Mouse (Mus musculus): ENCODE measurements at regions not wholly inside any gene's neighbourhood (a gene's known extent, or its start where the extent isn't known, plus 50 kb on each side); places are given as distances from the start of the nearest gene placed in this dataset.

DNA sequence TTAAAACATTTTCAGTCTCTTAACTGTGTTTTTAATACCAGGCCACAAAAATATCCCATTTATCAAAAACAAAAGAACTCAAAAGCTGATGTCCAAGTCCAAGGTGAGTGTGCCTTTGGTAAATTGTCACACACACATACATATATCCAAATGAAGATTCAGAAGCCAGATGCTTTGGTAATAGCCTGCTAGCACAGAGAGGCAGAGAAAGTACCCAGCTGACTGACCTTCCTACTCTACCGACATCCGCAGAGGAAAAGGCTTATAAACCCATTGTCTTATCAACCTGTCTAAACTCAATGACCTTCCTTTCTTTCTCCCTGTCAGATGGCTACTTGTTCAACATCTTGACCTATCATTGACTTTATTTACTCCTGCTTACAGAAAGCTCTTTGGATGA is 158.3 kb downstream of the Drd1 start:
- no peak for DNase-seq (ENCODE audit: low read depth, low spot score)
- no peaks in the 10 kb centered on the region for H3K36me3 ChIP-seq (ENCODE audit: control insufficient read depth in 1 of 2, insufficient read depth in 2 of 2, low read length in 2 of 2)
- H3K9me3 ChIP-seq (replicated peaks; ENCODE audit: insufficient read depth, low read length) = no peaks in the 10 kb centered on the region
- no peak for TF ChIP-seq POLR2A (IDR thresholded peaks at IDR 0.05; ENCODE audit: control insufficient read depth in 1 of 2, insufficient read depth in 1 of 2, low read depth in 1 of 2, low read length in 2 of 2, poor library complexity in 1 of 2)
- no peak for TF ChIP-seq ZC3H11A (IDR thresholded peaks at IDR 0.05; ENCODE audit: low read depth, low read length)
- TF ChIP-seq NRF1 (IDR thresholded peaks at IDR 0.05; ENCODE audit: insufficient read depth, low read depth, low read length, poor library complexity, severe bottlenecking) = no peak
- no peak for TF ChIP-seq POLR2AphosphoS5 (IDR thresholded peaks at IDR 0.05; ENCODE audit: borderline replicate concordance, low read depth, low read length)
- no peak for TF ChIP-seq SIN3A (IDR thresholded peaks at IDR 0.05; ENCODE audit: low read length)
- no peak for TF ChIP-seq UBTF (IDR thresholded peaks at IDR 0.05; ENCODE audit: borderline replicate concordance, insufficient read depth, low read depth, low read length)
- no peak for TF ChIP-seq MAZ (IDR thresholded peaks at IDR 0.05; ENCODE audit: low read depth, low read length)
- TF ChIP-seq ZMIZ1 (IDR thresholded peaks at IDR 0.05; ENCODE audit: low read depth, low read length) = no peak
- TF ChIP-seq JUND (IDR thresholded peaks at IDR 0.05; ENCODE audit: low read depth, low read length) = no peak
- TF ChIP-seq TBP (IDR thresholded peaks at IDR 0.05; ENCODE audit: low read depth, low read length) = no peak
- no peak for TF ChIP-seq RCOR1 (IDR thresholded peaks at IDR 0.05; ENCODE audit: low read depth, low read length)
- TF ChIP-seq USF2 (IDR thresholded peaks at IDR 0.05; ENCODE audit: borderline replicate concordance in 1 of 2, insufficient read depth in 1 of 2, low read depth in 1 of 2, low read length in 2 of 2) = no peak
- no peaks in the 10 kb centered on the region for H3K79me2 ChIP-seq (ENCODE audit: control insufficient read depth, insufficient read depth, low read length, poor library complexity)
- H3K4me3 ChIP-seq (ENCODE audit: control insufficient read depth in 1 of 2, insufficient read depth in 1 of 2, low read depth in 2 of 2, low read length in 2 of 2) = no peak overlapping the region
- H3K27ac ChIP-seq (ENCODE audit: control insufficient read depth, low read depth, low read length) = no peak overlapping the region
- H3K9ac ChIP-seq (ENCODE audit: control insufficient read depth, low read depth, low read length, poor library complexity, severe bottlenecking) = no peak overlapping the region
- H3K27me3 ChIP-seq (ENCODE audit: control insufficient read depth in 1 of 2, insufficient read depth in 2 of 2, low read length in 2 of 2) = no peaks in the 10 kb centered on the region
- no peaks in the 10 kb centered on the region for H3K4me1 ChIP-seq (ENCODE audit: control insufficient read depth in 1 of 2, insufficient read depth in 2 of 2, low read length in 2 of 2)

DNA sequence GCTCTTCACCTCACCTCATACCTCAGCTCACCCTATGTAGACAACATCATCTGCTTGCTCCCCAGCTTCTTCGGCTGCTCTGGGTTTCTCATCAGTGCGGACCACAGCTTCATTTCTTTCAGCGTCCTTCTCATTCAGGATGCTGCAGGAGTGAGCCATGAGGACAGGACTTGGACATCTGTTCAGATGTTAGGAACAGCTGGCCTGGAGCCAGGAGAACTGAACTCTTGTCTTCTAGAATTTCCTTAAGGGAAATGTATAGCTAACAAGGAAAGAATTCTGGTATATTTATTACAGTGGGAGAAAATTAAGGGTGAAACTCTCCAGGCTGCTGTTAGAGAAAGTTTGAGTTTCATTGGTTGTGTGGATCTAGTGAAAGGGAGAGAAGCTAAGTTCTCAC is 167.1 kb downstream of the Drd1 start:
- no peak for TF ChIP-seq SMC3 (IDR thresholded peaks at IDR 0.05; ENCODE audit: low read depth, low read length)
- no peak for TF ChIP-seq KAT2A (conservative IDR thresholded peaks at IDR 0.05; ENCODE audit: low read depth, low read length)
- TF ChIP-seq POLR2A (IDR thresholded peaks at IDR 0.05; ENCODE audit: control insufficient read depth in 1 of 2, insufficient read depth in 1 of 2, low read depth in 1 of 2, low read length in 2 of 2, poor library complexity in 1 of 2) = no peak
- TF ChIP-seq MYC (IDR thresholded peaks at IDR 0.05; ENCODE audit: low read depth, low read length) = no peak
- TF ChIP-seq HCFC1 (IDR thresholded peaks at IDR 0.05; ENCODE audit: low read depth, low read length) = no peak
- TF ChIP-seq MAZ (IDR thresholded peaks at IDR 0.05; ENCODE audit: low read depth, low read length) = no peak
- TF ChIP-seq GABPA (IDR thresholded peaks at IDR 0.05; ENCODE audit: low read depth, low read length) = no peak
- TF ChIP-seq BHLHE40 (IDR thresholded peaks at IDR 0.05; ENCODE audit: borderline replicate concordance, low read depth, low read length) = no peak
- TF ChIP-seq GATA1 (IDR thresholded peaks at IDR 0.05; ENCODE audit: low read depth, low read length) = no peak
- no peak for TF ChIP-seq ZNF384 (IDR thresholded peaks at IDR 0.05; ENCODE audit: low read depth, low read length)
- TF ChIP-seq ETS1 (IDR thresholded peaks at IDR 0.05; ENCODE audit: low read depth, low read length) = no peak
- TF ChIP-seq JUND (IDR thresholded peaks at IDR 0.05; ENCODE audit: low read depth, low read length) = no peak
- no peak for TF ChIP-seq CTCF (IDR thresholded peaks at IDR 0.05 in 2 of 3, conservative IDR thresholded peaks at IDR 0.05 in 1 of 3; ENCODE audit: control insufficient read depth in 1 of 3, insufficient read depth in 1 of 3, low read depth in 2 of 3, low read length in 3 of 3, poor library complexity in 1 of 3, severe bottlenecking in 1 of 3)
- TF ChIP-seq MEF2A (IDR thresholded peaks at IDR 0.05; ENCODE audit: extremely low read depth, insufficient replicate concordance, low read depth, low read length, poor library complexity, severe bottlenecking) = no peak
- Histone ChIP-seq H3K27me3 (ENCODE audit: control insufficient read depth in 1 of 2, insufficient read depth in 2 of 2, low read length in 2 of 2) (no peaks in the 10 kb centered on the region), H3K79me2 (ENCODE audit: control insufficient read depth, insufficient read depth, low read length, poor library complexity) (no peaks in the 10 kb centered on the region), H3K4me1 (ENCODE audit: control insufficient read depth in 1 of 2, insufficient read depth in 2 of 2, low read length in 2 of 2) (no peaks in the 10 kb centered on the region), H3K9me3 (replicated peaks; ENCODE audit: insufficient read depth, low read length) (no peaks in the 10 kb centered on the region), H3K27ac (ENCODE audit: control insufficient read depth, low read depth, low read length) (no peak overlapping the region), H3K4me3 (ENCODE audit: control insufficient read depth in 1 of 2, insufficient read depth in 1 of 2, low read depth in 2 of 2, low read length in 2 of 2) (no peak overlapping the region), H3K36me3 (ENCODE audit: control insufficient read depth in 1 of 2, insufficient read depth in 2 of 2, low read length in 2 of 2) (no peaks in the 10 kb centered on the region), H3K9ac (ENCODE audit: control insufficient read depth, low read depth, low read length, poor library complexity, severe bottlenecking) (no peak overlapping the region)
- no peak for DNase-seq (ENCODE audit: low read depth, low spot score)
